Mouse (Mus musculus) bone marrow macrophage, adult 2 months (primary cell): ENCODE measurements around the gene Ulk3. TPM values are rescaled to one million over a fixed set of nuclear protein-coding genes. Genes with fewer than 3 reads are reported as not detected.
A peak's percentile ranks its signal among the peaks of the same experiment; 100 is the strongest.

ENCODE experiments used
- H3K27ac ChIP-seq: 2 replicates; pipeline ENCODE4 v1.5.1; 2012; ENCODE audit warnings: low read depth, low read length; ENCODE audit not compliant: insufficient read depth
- H3K4me1 ChIP-seq: 2 replicates; pipeline ENCODE4 v1.6.1; 2012; ENCODE audit warnings: low read length; ENCODE audit not compliant: control insufficient read depth, insufficient read depth
- H3K4me3 ChIP-seq: 2 replicates; pipeline ENCODE4 v1.5.1; 2012; ENCODE audit warnings: mild to moderate bottlenecking, low read length, moderate library complexity; ENCODE audit not compliant: insufficient read depth
- CTCF ChIP-seq: IDR thresholded peaks from 2 replicates; pipeline ENCODE4 v1.5.1; 2012; ENCODE audit warnings: low read depth, mild to moderate bottlenecking, low read length, moderate library complexity
- POLR2A ChIP-seq: IDR thresholded peaks from 2 replicates; pipeline ENCODE4 v1.6.1; 2012; ENCODE audit warnings: mild to moderate bottlenecking, low read depth, low read length, borderline replicate concordance
- polyA plus RNA-seq: library from polyadenylated mRNA; stranded (reverse); fragments of >200 nt; gene quantifications from 2 replicates; pipeline ENCODE4 v1.2.4, GENCODE M21; 2012; ENCODE audit not compliant: missing spikeins, insufficient read depth, insufficient read length

Gene Ulk3
- polyA plus RNA-seq, 1 experiment: 17.2 TPM

- Histone ChIP-seq H3K4me3 (no peak overlapping the region), H3K27ac (no peak overlapping the region), H3K4me1 (0 out of 2 replicates have a peak, but pooled peaks cover under 1% of the 10 kb centered on the region)
- TF ChIP-seq POLR2A: no peak
- no peak for TF ChIP-seq CTCF
Measured at GRCm38 (mm10) chr9:57627892-57628291, 38.6 kb downstream of the Ulk3 start.

GRCm38 (mm10) chr9:57628717-57629116 lies 39.5 kb downstream of the Ulk3 start:
- no peak overlapping the region for H3K27ac ChIP-seq
- H3K4me1 ChIP-seq: peaks cover 9% of the 10 kb centered on the region
- TF ChIP-seq CTCF: no peak
- no peak for TF ChIP-seq POLR2A
- no peak overlapping the region for H3K4me3 ChIP-seq

- peaks cover 15% of the 10 kb centered on the region for H3K4me1 ChIP-seq
- H3K27ac ChIP-seq: no peak overlapping the region
- no peak for TF ChIP-seq POLR2A
- peak; percentile 86 for TF ChIP-seq CTCF
- H3K4me3 ChIP-seq: no peak overlapping the region
Measured at GRCm38 (mm10) chr9:57629118-57629874, 40.0 kb downstream of the Ulk3 start.

- Histone ChIP-seq H3K27ac (no peak overlapping the region), H3K4me1 (peaks cover 44% of the 10 kb centered on the region), H3K4me3 (no peak overlapping the region)
- TF ChIP-seq CTCF (no peak), POLR2A (no peak)
Measured at GRCm38 (mm10) chr9:57633481-57634024, 44.3 kb downstream of the Ulk3 start.

GRCm38 (mm10) chr9:57637272-57637671 lies 48.0 kb downstream of the Ulk3 start:
- Histone ChIP-seq H3K4me1 (peaks cover 77% of the 10 kb centered on the region), H3K27ac (peak overlapping the region; percentile 97), H3K4me3 (peak overlapping the region; percentile 14; the same call in 1 of the 2 replicates)
- TF ChIP-seq CTCF (no peak), POLR2A (no peak)

GRCm38 (mm10) chr9:57637741-57638322 lies 48.6 kb downstream of the Ulk3 start:
- Histone ChIP-seq H3K4me1 (peaks cover 83% of the 10 kb centered on the region), H3K27ac (peak overlapping the region; percentile 97), H3K4me3 (peak overlapping the region; percentile 47)
- no peak for TF ChIP-seq CTCF
- no peak for TF ChIP-seq POLR2A

GRCm38 (mm10) chr9:57638651-57639459 lies 49.6 kb downstream of the Ulk3 start:
- Histone ChIP-seq H3K4me3 (peak overlapping the region; percentile 47), H3K4me1 (peaks cover 76% of the 10 kb centered on the region), H3K27ac (peak overlapping the region; percentile 97)
- TF ChIP-seq CTCF (no peak), POLR2A (no peak)

- Histone ChIP-seq H3K4me1 (peaks cover 66% of the 10 kb centered on the region), H3K4me3 (peak overlapping the region; percentile 44)
Measured at GRCm38 (mm10) chr9:57639661-57640328, 50.5 kb downstream of the Ulk3 start.

GRCm38 (mm10) chr9:57640384-57640783 lies 51.1 kb downstream of the Ulk3 start:
- H3K4me1 ChIP-seq: peaks cover 61% of the 10 kb centered on the region
- no peak for TF ChIP-seq CTCF
- no peak for TF ChIP-seq POLR2A
- H3K4me3 ChIP-seq: peak overlapping the region; percentile 44
- H3K27ac ChIP-seq: peak overlapping the region; percentile 82

More at GRCm38 (mm10) chr9:57639661-57640328, 50.5 kb downstream of the Ulk3 start:
- TF ChIP-seq POLR2A: no peak
- TF ChIP-seq CTCF: no peak
- peak overlapping the region; percentile 82 for H3K27ac ChIP-seq
